Mouse (Mus musculus): Measurements from ENCODE around the gene Grb2. TPM values are rescaled to one million over a fixed set of nuclear protein-coding genes. Genes with fewer than 3 reads are reported as not detected.

The Grb2 gene
- total and polyA plus RNA-seq, 2 experiments from 2014 or later: 68.0 to 159 TPM

- TF ChIP-seq CTCF (IDR thresholded peaks at IDR 0.05; ENCODE audit: low read depth): no peak
- ATAC-seq (no peak), DNase-seq (ENCODE audit: low spot score) (no peak)
- no peaks in the 10 kb centered on the region for H3K4me1 ChIP-seq (ENCODE audit: insufficient read depth, low read length)
- H3K36me3 ChIP-seq (ENCODE audit: insufficient read depth, low read length): peaks cover 3% of the 10 kb centered on the region; the same call in 1 of the 2 replicates
- H3K9ac ChIP-seq (replicated peaks; ENCODE audit: low read length): no peak overlapping the region
- no peak overlapping the region for H3K4me3 ChIP-seq (ENCODE audit: low read length)
- H3K4me2 ChIP-seq (ENCODE audit: low read depth, low read length): no peak overlapping the region
- WGBS: 96% methylated on average over 3 of the region's 3 CpGs
- no peak overlapping the region for H3K27ac ChIP-seq
- no peaks in the 10 kb centered on the region for H3K9me3 ChIP-seq (ENCODE audit: low read length)
- no peaks in the 10 kb centered on the region for H3K27me3 ChIP-seq (ENCODE audit: insufficient read depth, low read length)
Measured at GRCm38 (mm10) chr11:115682411-115682810, 26.0 kb downstream of the Grb2 start.

- H3K4me3 ChIP-seq (ENCODE audit: low read length): no peak overlapping the region
- H3K9ac ChIP-seq (replicated peaks; ENCODE audit: low read length): no peak overlapping the region
- no peaks in the 10 kb centered on the region for H3K27me3 ChIP-seq (ENCODE audit: insufficient read depth, low read length)
- no peak for DNase-seq (ENCODE audit: low spot score)
- TF ChIP-seq CTCF (IDR thresholded peaks at IDR 0.05; ENCODE audit: low read depth): no peak
- no peak for ATAC-seq
- no peak overlapping the region for H3K27ac ChIP-seq
- no peak overlapping the region for H3K4me2 ChIP-seq (ENCODE audit: low read depth, low read length)
- H3K4me1 ChIP-seq (ENCODE audit: insufficient read depth, low read length): no peaks in the 10 kb centered on the region
- H3K9me3 ChIP-seq (ENCODE audit: low read length): no peaks in the 10 kb centered on the region
- H3K36me3 ChIP-seq (ENCODE audit: insufficient read depth, low read length): peaks cover 3% of the 10 kb centered on the region; the same call in 1 of the 2 replicates
- 95% methylated on average over 9 of the region's 9 CpGs for WGBS
Measured at GRCm38 (mm10) chr11:115679554-115680238, 28.7 kb downstream of the Grb2 start.

- Histone ChIP-seq H3K9me3 (ENCODE audit: low read length) (no peaks in the 10 kb centered on the region), H3K4me3 (ENCODE audit: low read length) (no peak overlapping the region), H3K27me3 (ENCODE audit: insufficient read depth, low read length) (no peaks in the 10 kb centered on the region), H3K9ac (replicated peaks; ENCODE audit: low read length) (no peak overlapping the region), H3K4me2 (ENCODE audit: low read depth, low read length) (no peak overlapping the region), H3K27ac (no peak overlapping the region), H3K4me1 (ENCODE audit: insufficient read depth, low read length) (peaks cover 5% of the 10 kb centered on the region; the same call in 1 of the 2 replicates), H3K36me3 (ENCODE audit: insufficient read depth, low read length) (peaks cover 3% of the 10 kb centered on the region; the same call in 1 of the 2 replicates)
- WGBS: 65% methylated on average over 6 of the region's 6 CpGs
- TF ChIP-seq CTCF (IDR thresholded peaks at IDR 0.05; ENCODE audit: low read depth): no peak
- no peak for ATAC-seq
- peak; percentile 39 for DNase-seq (ENCODE audit: low spot score)
Measured at GRCm38 (mm10) chr11:115678861-115679260, 29.5 kb downstream of the Grb2 start.

GRCm38 (mm10) chr11:115677511-115677910 lies 30.9 kb downstream of the Grb2 start:
- ATAC-seq: no peak
- Histone ChIP-seq H3K27ac (no peak overlapping the region), H3K9ac (replicated peaks; ENCODE audit: low read length) (no peak overlapping the region), H3K36me3 (ENCODE audit: insufficient read depth, low read length) (peaks cover under 1% of the 10 kb centered on the region; the same call in 1 of the 2 replicates), H3K4me1 (ENCODE audit: insufficient read depth, low read length) (peaks cover 5% of the 10 kb centered on the region; the same call in 1 of the 2 replicates), H3K4me3 (ENCODE audit: low read length) (no peak overlapping the region), H3K9me3 (ENCODE audit: low read length) (no peaks in the 10 kb centered on the region), H3K27me3 (ENCODE audit: insufficient read depth, low read length) (no peaks in the 10 kb centered on the region), H3K4me2 (ENCODE audit: low read depth, low read length) (no peak overlapping the region)
- DNase-seq (ENCODE audit: low spot score): no peak
- 97% methylated on average over 3 of the region's 3 CpGs for WGBS
- no peak for TF ChIP-seq CTCF (IDR thresholded peaks at IDR 0.05; ENCODE audit: low read depth)

GRCm38 (mm10) chr11:115676738-115677137 lies 31.7 kb downstream of the Grb2 start:
- Histone ChIP-seq H3K4me2 (ENCODE audit: low read depth, low read length) (no peak overlapping the region), H3K9ac (replicated peaks; ENCODE audit: low read length) (no peak overlapping the region), H3K9me3 (ENCODE audit: low read length) (no peaks in the 10 kb centered on the region), H3K27me3 (ENCODE audit: insufficient read depth, low read length) (no peaks in the 10 kb centered on the region), H3K4me3 (ENCODE audit: low read length) (no peak overlapping the region), H3K36me3 (ENCODE audit: insufficient read depth, low read length) (no peaks in the 10 kb centered on the region), H3K27ac (no peak overlapping the region), H3K4me1 (ENCODE audit: insufficient read depth, low read length) (peaks cover 5% of the 10 kb centered on the region; the same call in 1 of the 2 replicates)
- 93% methylated on average over 8 of the region's 8 CpGs for WGBS
- TF ChIP-seq CTCF (IDR thresholded peaks at IDR 0.05; ENCODE audit: low read depth): no peak
- ATAC-seq (no peak), DNase-seq (ENCODE audit: low spot score) (no peak)

- no peak overlapping the region for H3K4me3 ChIP-seq (ENCODE audit: low read length)
- no peak overlapping the region for H3K9ac ChIP-seq (replicated peaks; ENCODE audit: low read length)
- DNase-seq (ENCODE audit: low spot score) (no peak), ATAC-seq (no peak)
- H3K4me1 ChIP-seq (ENCODE audit: insufficient read depth, low read length): peaks cover 11% of the 10 kb centered on the region
- H3K9me3 ChIP-seq (ENCODE audit: low read length): no peaks in the 10 kb centered on the region
- peak overlapping the region; percentile 4; the same call in 1 of the 2 replicates for H3K27ac ChIP-seq
- TF ChIP-seq CTCF (IDR thresholded peaks at IDR 0.05; ENCODE audit: low read depth): no peak
- H3K27me3 ChIP-seq (ENCODE audit: insufficient read depth, low read length): no peaks in the 10 kb centered on the region
- no peak overlapping the region for H3K4me2 ChIP-seq (ENCODE audit: low read depth, low read length)
- 51% methylated on average over 9 of the region's 9 CpGs for WGBS
- no peaks in the 10 kb centered on the region for H3K36me3 ChIP-seq (ENCODE audit: insufficient read depth, low read length)
Measured at GRCm38 (mm10) chr11:115674235-115674865, 34.0 kb downstream of the Grb2 start.

All from hindbrain, postnatal 0 days (tissue).